Mouse (Mus musculus) limb, embryonic 11.5 days (tissue): ENCODE results near the gene Alkbh7. TPM values are rescaled to one million over a fixed set of nuclear protein-coding genes. Genes with fewer than 3 reads are reported as not detected.

ENCODE experiments used
- ATAC-seq: fragments of 200-750 bp; cut with Nextera tagmentation; 2 replicates; pipeline ENCODE4 v1.8.0; 2017; ENCODE audit warnings: low read depth; ENCODE audit not compliant: insufficient number of reproducible peaks, low FRiP score, low TSS enrichment
- DNase-seq: peaks from one replicate; pipeline ENCODE4 v3.0.0-alpha.2; 2015; ENCODE audit warnings: low spot score
- H3K27ac ChIP-seq: fragments of 300-500 bp; sonication (generic); replicated peaks from 2 replicates; pipeline ENCODE4 v1.5.1; 2014; ENCODE audit warnings: low read depth, mild to moderate bottlenecking, low read length
- H3K27me3 ChIP-seq: fragments of 300-500 bp; sonication (generic); 2 replicates; pipeline ENCODE4 v1.6.1; 2014; ENCODE audit warnings: mild to moderate bottlenecking, low read length, mixed read lengths; ENCODE audit not compliant: control insufficient read depth, insufficient read depth
- H3K36me3 ChIP-seq: fragments of 300-500 bp; sonication (generic); 2 replicates; pipeline ENCODE4 v1.6.1; 2014; ENCODE audit warnings: mild to moderate bottlenecking, low read length, moderate library complexity, mixed read lengths; ENCODE audit not compliant: control insufficient read depth, insufficient read depth
- H3K4me1 ChIP-seq: fragments of 300-500 bp; sonication (generic); 2 replicates; pipeline ENCODE4 v1.6.1; 2014; ENCODE audit warnings: low read length, mixed read lengths; ENCODE audit not compliant: control insufficient read depth, insufficient read depth
- H3K4me2 ChIP-seq: fragments of 300-500 bp; sonication (generic); 2 replicates; pipeline ENCODE4 v1.6.1; 2014; ENCODE audit warnings: low read depth, mild to moderate bottlenecking, moderate library complexity; ENCODE audit not compliant: severe bottlenecking
- H3K4me3 ChIP-seq: fragments of 300-500 bp; sonication (generic); 2 replicates; pipeline ENCODE4 v1.5.1; 2014; ENCODE audit warnings: low read depth, low read length
- H3K9ac ChIP-seq: fragments of 300-500 bp; sonication (generic); 2 replicates; pipeline ENCODE4 v1.6.1; 2014; ENCODE audit warnings: mild to moderate bottlenecking, low read length
- H3K9me3 ChIP-seq: fragments of 300-500 bp; sonication (generic); 2 replicates; pipeline ENCODE4 v1.6.1; 2016; ENCODE audit warnings: low read length; ENCODE audit not compliant: control insufficient read depth
- WGBS: fragments of 180-500 bp; shearing (Covaris S2); extraction: QIAGEN DNeasy Blood & Tissue Kit; methylation state at CpG from one replicate; pipeline ENCODE4 v1.1.7; 2014; 5-methylcytosine and 5-hydroxymethylcytosine counted together
- polyA plus RNA-seq: library from polyadenylated mRNA; unstranded; fragments of >200 nt; fragmentation: Nextera tagmentation; extraction: Ambion mirVana; gene quantifications from 2 replicates; pipeline ENCODE4 v1.2.1, GENCODE M21; 2014

Alkbh7 gene
- polyA plus RNA-seq = 40.2 and 42.1 TPM in 2 replicates

- Histone ChIP-seq H3K9me3 (no peaks in the 10 kb centered on the region), H3K4me3 (peak within 1 kb of the TSS; percentile 61), H3K36me3 (peaks cover 23% of the 10 kb centered on the region), H3K9ac (peak within 1 kb of the TSS; percentile 41), H3K4me2 (peak within 1 kb of the TSS; percentile 60), H3K4me1 (0 out of 2 replicates have a peak, but pooled peaks cover 5% of the 10 kb centered on the region), H3K27ac (no peak within 1 kb of the TSS), H3K27me3 (no peaks in the 10 kb centered on the region)
- WGBS = 0% methylated on average over 38 of the region's 38 CpGs
- DNase-seq (peak; percentile 95), ATAC-seq (peak; percentile 100)
Measured at GRCm38 (mm10) chr17:56997029-56997667, at the start of gene Alkbh7. Gene Alkbh7, plus strand, starts transcription at chr17:56997339.

DNA sequence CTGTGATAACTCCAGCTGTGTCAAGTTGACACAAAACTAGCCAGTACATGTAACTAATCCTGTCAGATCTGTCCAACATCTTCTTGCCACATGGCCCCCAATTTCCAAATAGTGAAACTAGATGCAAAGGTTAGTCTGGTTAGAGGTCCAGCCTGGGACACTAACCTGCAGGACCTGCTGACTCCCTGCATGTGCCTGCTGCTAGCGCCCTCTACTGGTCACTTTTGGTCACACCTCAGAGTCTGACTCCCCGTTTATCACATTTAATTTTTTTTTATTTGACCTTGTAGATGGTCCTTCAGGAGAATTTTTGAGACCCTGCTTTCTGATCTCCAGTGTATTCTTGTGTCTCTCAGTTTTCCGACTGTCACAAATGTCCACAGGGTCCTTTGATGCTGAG is 46.2 kb upstream of the Alkbh7 start:
- Histone ChIP-seq H3K9me3 (no peaks in the 10 kb centered on the region), H3K36me3 (no peaks in the 10 kb centered on the region), H3K27me3 (no peaks in the 10 kb centered on the region), H3K4me2 (no peak overlapping the region), H3K27ac (no peak overlapping the region), H3K4me3 (no peak overlapping the region), H3K4me1 (no peaks in the 10 kb centered on the region), H3K9ac (no peak overlapping the region)
- 12% methylated on average over 3 of the region's 3 CpGs for WGBS
- ATAC-seq (no peak), DNase-seq (peak; percentile 71)

GRCm38 (mm10) chr17:56952639-56953038 is 44.5 kb upstream of the Alkbh7 start:
- no peak for ATAC-seq
- Histone ChIP-seq H3K9ac (no peak overlapping the region), H3K4me2 (no peak overlapping the region), H3K27ac (no peak overlapping the region), H3K9me3 (no peaks in the 10 kb centered on the region), H3K4me3 (no peak overlapping the region), H3K36me3 (no peaks in the 10 kb centered on the region), H3K4me1 (no peaks in the 10 kb centered on the region), H3K27me3 (no peaks in the 10 kb centered on the region)
- no peak for DNase-seq
- WGBS = 91% methylated on average over 1 of the region's 1 CpGs

DNA sequence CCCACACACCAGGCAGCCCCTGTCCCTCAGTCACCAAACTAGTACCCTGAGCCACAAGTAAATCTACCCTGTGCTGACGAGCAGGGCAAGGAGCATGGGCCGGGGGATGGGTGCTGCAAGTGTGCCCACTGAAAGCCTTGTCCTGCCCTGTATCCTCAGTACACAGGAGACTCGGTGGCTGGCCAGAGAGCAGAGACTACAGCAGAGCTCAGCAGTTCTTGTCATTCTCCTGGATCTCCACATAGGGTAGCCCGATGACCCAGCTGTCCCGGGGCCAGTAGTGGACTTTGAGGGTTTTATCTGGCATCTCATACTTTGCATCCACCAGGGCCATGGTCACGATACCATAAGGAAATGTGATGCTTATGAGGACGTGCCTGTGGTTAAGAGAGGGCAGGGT is 42.3 kb upstream of the Alkbh7 start:
- Histone ChIP-seq H3K27me3 (no peaks in the 10 kb centered on the region), H3K36me3 (no peaks in the 10 kb centered on the region), H3K4me2 (no peak overlapping the region), H3K4me3 (no peak overlapping the region), H3K9ac (no peak overlapping the region), H3K4me1 (no peaks in the 10 kb centered on the region), H3K9me3 (no peaks in the 10 kb centered on the region), H3K27ac (no peak overlapping the region)
- ATAC-seq = no peak
- DNase-seq = no peak
- 74% methylated on average over 7 of the region's 7 CpGs for WGBS

- no peak for DNase-seq
- 30% methylated on average over 11 of the region's 11 CpGs for WGBS
- no peaks in the 10 kb centered on the region for H3K4me1 ChIP-seq
- no peaks in the 10 kb centered on the region for H3K9me3 ChIP-seq
- H3K9ac ChIP-seq = no peak overlapping the region
- ATAC-seq = no peak
- no peak overlapping the region for H3K4me2 ChIP-seq
- no peak overlapping the region for H3K4me3 ChIP-seq
- no peaks in the 10 kb centered on the region for H3K36me3 ChIP-seq
- no peak overlapping the region for H3K27ac ChIP-seq
- H3K27me3 ChIP-seq = no peaks in the 10 kb centered on the region
Measured at GRCm38 (mm10) chr17:56957763-56958429, 39.2 kb upstream of the Alkbh7 start.

DNA sequence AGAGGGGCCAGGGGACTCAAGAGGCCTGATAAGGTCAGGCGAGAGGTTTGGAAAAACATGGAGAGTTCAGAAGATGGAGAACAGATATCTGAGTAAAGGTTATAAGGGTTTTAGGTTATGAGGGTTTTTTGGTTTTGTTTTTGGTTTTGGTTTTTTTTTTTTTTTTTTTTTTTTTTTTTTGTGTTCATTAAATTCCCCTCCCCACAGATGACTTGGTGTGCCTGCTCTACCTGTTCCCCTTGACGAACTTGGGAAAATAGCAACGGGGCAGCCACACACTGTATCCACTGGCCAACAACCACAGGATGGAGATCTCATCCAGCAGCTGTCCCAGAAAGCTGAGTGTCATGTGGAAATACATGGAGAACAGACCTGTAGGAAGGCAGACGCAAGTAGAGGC is 38.5 kb upstream of the Alkbh7 start:
- Histone ChIP-seq H3K4me1 (no peaks in the 10 kb centered on the region), H3K9me3 (no peaks in the 10 kb centered on the region)
- no peak for ATAC-seq

DNA sequence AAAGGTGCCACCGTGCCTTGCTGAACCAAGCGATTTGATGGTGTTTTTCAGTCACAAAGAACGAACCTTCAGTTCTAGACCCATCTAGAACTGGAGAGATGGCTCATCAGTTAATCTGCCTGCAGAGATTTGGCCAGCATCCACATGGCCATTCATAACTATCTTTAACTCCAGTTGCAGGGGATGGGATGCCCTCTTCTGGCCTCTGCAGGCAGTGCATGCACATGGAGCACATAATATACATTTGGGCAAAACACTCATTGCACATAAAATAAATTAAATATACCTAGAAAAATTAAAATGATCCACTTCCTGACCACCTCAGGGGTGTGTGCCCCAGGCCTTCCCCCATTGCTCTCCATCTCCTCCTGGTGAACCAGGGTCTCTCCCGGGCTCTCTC is 35.3 kb upstream of the Alkbh7 start:
- Histone ChIP-seq H3K9ac (no peak overlapping the region), H3K27me3 (no peaks in the 10 kb centered on the region), H3K27ac (no peak overlapping the region), H3K4me2 (no peak overlapping the region), H3K36me3 (no peaks in the 10 kb centered on the region), H3K9me3 (no peaks in the 10 kb centered on the region), H3K4me1 (no peaks in the 10 kb centered on the region), H3K4me3 (no peak overlapping the region)
- DNase-seq = no peak
- WGBS = 91% methylated on average over 4 of the region's 4 CpGs
- no peak for ATAC-seq

More for the DNA sequence above, 38.5 kb upstream of the Alkbh7 start:
- no peak overlapping the region for H3K9ac ChIP-seq
- no peak overlapping the region for H3K27ac ChIP-seq
- H3K4me2 ChIP-seq = no peak overlapping the region
- 76% methylated on average over 4 of the region's 4 CpGs for WGBS
- H3K36me3 ChIP-seq = no peaks in the 10 kb centered on the region
- no peak overlapping the region for H3K4me3 ChIP-seq
- DNase-seq = no peak
- H3K27me3 ChIP-seq = no peaks in the 10 kb centered on the region

- 79% methylated on average over 5 of the region's 5 CpGs for WGBS
- ATAC-seq = no peak
- Histone ChIP-seq H3K9me3 (no peaks in the 10 kb centered on the region), H3K36me3 (no peaks in the 10 kb centered on the region), H3K9ac (no peak overlapping the region), H3K4me3 (no peak overlapping the region), H3K4me1 (no peaks in the 10 kb centered on the region), H3K27ac (no peak overlapping the region), H3K4me2 (no peak overlapping the region), H3K27me3 (no peaks in the 10 kb centered on the region)
- DNase-seq = no peak
Measured at GRCm38 (mm10) chr17:56962642-56963405, 34.3 kb upstream of the Alkbh7 start.
